Mouse (Mus musculus) telencephalon, adult 2 months (tissue): ENCODE measurements around the gene Galnt2.

ENCODE experiments used
- DNase-seq: peaks from one replicate; pipeline ENCODE4 v3.0.0-alpha.2; 2011; ENCODE audit warnings: low read depth, low spot score

The Galnt2 gene

DNA sequence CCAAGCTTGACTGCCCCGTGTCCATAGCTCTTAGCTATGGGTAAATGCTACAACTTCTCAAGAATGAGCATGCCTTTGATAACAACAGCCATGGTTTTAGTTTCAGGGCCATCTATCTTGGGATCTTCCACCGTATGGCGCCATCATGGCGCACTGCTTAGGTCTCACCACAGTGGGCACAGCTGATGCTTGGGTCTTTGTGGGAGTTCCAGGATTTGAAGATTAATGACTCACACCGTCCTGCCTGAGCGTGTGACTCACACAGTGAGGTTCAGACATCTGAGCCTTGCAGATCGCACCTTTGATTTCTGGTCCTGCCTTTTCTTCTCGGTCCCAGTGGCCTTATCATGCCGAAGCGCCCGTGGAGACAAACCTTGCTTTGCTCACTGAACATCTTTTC lies 39.7 kb downstream of the Galnt2 start:
- DNase-seq = no peak

DNA sequence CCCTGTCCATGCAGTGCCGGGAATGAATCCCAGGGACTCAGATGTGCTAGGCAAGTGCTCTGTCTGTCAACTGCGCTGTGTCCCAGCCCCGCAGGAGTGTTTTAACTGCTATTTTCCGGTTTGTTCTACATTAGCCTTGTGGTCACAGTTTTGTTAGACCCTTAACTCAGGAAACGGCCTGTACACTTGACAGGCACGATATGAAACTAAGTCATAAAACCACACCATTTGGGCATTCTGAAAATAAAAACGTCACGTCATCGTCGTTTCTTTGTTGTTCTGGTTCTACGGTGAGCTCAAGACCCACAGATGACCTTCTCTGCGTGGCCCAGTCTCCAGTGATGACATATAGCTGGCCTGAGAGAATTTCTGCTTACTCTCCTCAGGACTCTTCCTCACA lies 40.3 kb downstream of the Galnt2 start:
- DNase-seq = no peak

DNA sequence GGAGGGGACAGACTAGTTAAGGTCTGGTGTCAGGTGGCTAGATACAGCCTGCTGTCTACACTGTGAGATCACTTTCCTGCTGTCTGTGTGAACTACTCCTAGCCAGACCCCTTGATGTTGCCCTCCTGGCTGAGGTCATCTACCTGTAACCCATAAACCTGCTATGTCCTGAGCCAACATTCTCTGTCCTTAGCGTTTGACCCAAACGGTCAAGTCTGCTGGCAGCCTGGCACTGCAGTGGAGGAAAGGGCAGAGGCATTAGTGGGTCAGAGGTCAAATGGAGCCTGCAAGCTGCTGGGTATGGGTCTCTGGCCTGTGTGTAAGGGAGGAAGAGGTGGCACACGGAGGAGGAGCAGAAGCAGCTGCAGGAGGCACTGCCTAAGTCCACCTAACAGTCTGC lies 41.6 kb downstream of the Galnt2 start:
- DNase-seq = no peak

DNA sequence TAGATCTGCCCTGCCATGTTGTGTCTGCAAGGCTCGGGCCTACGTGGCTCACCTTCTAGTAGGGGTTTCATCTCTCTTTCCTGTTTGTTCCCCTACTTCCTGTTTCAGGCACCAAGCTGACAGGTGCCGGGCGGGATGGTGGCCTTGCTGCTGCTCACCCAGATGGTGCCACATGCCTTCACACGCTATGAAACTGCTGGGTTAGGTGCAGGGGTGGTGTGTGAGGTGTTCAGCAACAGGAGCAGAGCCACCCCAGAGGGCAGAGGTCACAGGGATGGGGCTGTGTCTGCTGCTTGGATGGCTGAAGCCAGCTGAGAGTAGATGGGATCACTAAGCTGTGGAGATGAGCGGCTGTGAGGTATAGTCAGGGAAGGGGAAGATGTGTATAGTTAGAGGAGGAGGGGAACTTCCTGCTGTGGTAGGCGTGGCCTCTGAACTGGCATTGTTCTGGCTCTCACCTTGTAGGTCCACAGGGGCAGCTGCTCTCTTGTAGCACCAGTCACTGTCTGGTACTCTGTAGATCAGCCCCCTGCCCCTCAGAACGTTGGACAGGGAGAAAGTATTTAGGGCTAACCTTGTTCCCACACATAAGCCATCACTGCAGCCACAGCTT lies 42.5 kb downstream of the Galnt2 start:
- no peak for DNase-seq

DNA sequence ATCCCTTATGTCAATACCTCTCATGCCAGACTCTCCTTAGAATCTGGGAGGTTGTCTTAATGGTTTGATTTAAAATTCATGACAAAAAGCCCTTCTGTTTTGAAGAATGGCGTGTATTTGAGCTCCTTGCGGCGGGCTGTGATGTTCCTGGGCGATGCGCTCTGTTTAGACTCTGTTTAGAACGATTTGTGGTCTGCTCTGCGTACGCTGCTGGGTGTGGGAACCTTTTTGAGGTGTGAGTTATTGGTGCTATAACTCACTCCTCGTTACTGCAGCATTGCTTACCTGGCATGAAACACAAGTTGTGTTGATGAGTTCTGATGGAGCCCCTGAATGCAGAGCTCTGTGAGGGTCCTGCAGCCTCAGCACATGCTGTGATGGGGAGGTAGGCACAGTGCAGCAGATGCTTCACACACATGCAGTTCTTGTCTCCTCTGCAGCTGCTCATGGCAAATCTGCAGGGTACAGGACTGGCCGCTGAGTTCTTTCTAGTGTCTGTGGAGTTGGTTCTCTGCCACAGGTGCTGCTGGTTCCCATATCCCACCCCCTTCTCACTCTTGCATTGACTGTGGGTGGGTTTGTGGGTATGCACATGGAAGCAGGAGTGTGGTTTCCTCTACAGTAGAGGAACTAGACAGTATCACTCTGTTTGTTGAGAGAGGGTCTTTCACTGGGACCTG lies 43.4 kb downstream of the Galnt2 start:
- no peak for DNase-seq

DNA sequence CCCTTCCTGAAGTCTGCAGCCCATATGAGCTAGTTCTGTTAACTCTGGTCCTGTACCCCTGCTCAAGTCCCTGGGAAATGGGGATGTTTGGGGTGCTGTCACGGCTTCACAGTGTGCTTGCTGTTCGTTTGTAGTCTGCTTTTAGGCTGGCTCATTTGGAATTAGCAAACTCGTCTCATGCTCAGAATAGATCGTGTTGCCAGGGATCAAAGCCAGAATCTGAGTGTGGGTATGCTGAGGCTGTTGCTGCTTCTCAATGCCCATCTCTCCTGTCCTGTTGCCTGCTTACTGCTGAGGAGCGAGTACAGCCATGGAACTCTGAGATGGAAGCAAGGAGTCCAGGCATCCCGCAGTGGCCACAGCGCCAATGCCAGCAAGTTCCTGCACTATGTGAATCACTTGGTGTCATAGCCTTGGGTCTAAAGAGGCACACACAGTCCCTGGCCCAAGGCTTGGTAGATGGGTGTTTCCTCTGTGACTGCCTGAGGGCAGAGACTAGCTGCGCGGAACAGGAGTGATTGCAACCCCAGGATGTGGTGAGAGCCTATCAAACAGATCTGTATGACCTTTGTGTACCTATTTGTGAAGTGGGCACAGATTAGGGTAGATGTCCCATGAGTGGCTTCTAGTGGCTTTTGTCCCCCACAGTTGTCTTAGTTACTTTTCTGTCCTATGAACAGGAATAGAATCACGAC lies 44.3 kb downstream of the Galnt2 start:
- DNase-seq = peak; percentile 76

DNA sequence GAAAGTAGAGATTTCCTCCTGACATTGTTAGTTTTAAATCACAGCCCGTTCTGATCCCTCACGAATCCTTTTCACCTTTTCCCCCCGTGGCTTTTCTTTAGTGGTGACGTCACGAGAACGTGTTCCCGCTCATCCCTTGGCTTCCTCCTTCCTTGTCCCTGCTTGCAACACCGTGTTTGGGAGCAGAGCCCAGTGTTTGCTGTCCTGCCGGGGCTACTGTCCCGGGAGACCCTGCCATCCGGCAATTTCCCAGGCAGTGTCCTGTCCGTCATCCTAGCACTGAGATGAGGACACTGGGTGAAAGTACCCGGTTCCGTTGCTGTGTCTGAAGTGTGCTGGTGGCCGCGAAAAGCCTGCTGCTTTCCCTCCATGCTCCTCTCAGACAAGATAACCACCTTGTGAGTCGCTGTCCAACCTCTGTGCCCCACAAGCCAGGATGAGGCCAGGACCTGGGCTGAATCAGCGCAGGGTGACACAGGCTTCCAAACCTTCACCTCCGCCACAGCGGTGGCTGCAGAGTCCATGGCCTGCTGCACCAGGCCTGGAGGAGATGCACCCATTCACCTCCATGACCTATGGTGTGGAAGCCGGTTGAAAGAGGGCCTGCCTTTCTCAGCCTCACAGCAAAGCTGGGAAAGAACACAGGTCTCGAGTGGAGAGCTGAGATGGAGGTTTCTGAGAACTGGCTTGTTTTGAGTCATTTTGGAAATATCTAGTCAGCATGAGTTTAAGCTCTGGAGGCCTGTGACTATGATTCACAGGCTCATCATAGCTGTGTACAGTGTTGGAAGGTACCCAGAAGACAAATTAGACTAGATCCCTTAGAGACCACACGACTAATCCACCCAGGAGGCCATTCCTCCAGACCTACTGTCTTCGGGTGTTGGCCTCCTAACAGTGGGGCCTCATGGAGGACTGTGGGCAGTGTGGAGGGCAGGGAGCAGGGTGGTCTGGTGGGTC lies 47.0 kb downstream of the Galnt2 start:
- DNase-seq = no peak

DNA sequence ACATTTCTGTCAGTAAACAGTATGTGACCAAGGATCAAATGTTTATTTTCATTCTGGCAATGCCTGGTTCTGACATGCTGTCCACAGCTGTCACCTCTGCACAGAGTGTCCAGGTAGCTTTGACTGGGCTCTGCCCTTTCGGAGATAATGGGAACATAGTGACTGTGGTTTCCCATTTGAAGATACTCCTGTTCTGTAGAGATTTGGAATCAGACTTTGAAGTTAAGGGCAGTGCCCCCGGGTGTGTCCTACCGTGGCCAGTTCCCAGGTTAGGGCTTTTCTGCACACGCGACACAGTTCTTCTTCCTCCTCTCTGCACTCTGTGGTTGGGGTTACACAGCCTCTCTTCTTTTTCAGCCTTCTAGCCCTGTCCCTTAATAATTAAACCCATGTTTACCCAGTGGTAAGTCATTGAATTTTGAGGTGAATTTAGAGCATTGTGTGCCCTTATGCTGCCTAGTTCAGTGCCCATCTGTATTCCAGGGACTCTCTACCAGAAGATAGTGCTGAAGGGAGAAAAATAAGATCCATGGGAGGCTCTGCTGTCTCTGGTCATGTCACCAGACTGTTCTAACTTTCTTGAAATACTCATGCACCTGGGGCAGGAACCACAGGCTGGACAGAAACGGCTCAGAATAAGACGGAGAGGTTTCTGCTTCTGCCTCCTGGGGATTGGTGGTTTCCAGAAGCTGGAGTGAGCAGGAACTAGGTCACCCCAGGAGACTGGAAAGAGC lies 47.9 kb downstream of the Galnt2 start:
- no peak for DNase-seq

DNA sequence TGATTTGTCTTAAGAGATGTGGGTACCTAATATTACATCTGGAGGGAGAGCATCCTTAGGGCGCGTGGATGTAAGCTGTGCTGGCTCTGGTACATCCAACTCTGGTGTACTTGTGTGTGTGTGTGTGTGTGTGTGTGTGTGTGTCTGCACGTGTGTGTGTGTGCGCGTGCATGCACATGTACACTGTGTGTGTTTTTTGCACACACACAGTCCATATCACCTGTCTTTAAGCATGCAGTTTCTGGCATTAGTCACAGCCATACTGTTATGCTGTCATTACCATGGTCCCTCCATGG lies 48.4 kb downstream of the Galnt2 start:
- DNase-seq = no peak

DNA sequence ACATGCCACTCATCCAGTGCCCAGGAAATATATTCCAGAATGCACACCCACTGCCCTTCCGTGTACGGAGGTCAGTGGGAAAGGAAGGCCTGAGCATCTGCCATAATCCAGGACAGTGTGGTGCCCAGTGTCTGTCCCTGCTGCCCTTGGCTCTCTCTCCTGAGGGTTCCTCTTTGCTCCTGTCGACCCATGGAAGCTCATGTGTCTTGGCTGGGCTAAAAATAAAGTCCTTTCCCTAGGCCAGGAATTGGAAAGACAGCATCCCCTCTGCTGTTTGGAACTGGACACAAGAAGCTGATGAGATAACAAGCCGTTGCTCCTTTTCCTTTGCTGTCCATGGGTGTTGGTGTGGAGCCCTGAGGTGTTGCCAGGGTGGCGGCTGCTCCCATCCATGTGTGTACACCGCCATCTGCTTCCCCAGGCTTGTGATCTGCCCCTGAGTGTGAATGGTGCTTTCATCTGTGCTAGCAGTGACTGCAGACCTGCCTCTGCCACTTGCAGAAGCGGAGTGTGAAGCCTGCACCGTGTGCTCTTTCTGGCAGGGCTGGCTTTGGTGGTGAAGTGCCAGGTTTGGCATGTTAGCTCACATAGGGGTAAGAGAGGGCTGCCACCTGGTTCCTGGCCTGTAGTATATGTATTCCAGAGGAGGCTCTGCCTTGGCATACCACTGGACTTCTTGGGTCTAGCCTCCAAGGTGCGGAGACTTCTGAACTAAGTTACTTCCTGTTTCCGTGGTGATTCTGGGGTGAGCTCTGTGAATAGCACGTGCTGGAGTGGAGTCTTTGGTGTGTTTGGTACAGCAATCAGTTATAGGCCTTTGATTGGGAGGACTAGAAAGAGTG lies 50.7 kb downstream of the Galnt2 start:
- no peak for DNase-seq

DNA sequence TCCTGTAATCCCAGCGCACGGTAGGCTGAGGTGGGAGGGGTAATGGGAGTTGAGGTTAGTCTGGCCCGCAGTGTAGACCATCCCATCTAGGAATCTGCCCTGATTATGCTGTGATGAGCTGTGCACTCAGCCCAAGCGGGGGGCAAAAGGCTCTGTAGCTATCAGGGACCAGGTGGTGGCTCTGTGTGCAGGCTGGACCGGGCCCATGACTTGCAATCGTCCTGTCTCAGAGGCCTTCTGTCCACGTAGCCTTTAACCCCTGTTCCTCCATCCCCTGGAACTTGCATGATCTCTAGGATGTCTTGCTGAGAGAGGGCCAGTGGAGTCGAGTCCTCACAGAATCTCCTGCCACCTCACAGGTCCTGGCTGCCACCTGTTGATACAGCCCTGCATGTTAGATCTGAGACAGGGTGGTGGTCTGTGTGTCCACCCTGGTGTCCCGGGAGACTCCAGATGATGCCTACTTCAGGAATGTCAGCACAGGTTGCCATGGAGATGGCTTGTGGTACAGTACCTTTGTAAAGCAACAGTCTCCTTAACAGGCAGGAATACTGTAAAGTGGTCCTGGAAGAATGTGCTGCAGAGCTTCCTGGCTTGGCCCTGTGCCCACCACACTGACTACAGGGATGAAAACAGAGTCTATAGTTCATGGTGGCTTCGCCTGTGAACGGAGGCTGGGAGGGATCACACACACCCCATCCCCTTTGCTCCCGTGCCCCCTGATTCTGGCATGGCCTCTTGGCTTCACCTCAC lies 51.9 kb downstream of the Galnt2 start:
- no peak for DNase-seq

DNA sequence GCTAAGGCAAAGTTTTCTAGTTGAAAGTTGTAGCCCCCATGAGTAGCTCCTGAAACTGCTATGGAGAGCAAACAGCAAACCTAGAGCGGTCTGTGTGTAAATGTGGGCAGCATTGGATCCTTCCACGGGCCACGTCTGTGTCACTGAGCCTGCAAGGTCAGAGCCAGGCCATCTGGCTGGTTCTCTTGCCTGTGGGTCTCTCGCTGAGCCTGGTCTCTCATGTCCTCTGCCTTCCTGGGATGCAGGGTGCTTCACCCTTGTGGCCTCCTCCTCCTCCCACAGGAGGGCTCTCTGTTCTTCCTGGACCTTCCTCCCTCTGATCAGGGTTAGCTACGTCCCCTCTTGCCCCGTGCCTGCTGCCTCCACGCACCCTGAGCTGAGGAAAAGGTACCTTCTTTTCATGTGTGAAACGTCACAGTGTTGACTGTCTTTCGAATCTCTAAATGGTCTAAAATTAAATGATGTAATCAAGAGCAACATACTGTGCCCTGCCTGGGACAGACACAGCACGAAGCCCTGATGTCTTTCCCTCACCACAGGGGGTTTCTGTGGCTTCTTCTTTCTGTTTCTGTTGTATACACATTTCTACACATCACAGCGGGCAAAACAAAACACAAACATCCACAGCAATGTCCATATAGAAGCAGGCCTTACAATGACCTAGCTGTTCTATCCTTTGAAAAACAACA lies 52.6 kb downstream of the Galnt2 start:
- DNase-seq = no peak

DNA sequence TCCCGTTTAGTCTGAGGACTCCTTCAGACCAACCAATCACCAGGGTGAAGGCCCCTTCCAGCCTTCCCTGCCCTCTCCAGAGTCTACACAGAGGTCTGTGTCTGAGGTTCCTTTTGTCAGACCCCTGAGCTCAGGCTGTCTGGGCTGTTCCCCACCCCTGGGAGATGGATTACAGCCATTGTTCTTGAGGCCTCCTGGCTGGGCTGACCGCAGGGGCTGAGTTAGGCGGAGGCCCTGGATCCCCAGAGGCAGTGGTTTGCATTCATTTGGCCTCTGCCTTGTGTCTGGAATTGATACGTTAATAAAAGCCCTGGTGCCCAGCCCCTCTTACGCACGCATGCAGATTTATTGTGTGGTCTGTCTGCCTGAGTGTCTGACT lies 53.1 kb downstream of the Galnt2 start:
- no peak for DNase-seq

DNA sequence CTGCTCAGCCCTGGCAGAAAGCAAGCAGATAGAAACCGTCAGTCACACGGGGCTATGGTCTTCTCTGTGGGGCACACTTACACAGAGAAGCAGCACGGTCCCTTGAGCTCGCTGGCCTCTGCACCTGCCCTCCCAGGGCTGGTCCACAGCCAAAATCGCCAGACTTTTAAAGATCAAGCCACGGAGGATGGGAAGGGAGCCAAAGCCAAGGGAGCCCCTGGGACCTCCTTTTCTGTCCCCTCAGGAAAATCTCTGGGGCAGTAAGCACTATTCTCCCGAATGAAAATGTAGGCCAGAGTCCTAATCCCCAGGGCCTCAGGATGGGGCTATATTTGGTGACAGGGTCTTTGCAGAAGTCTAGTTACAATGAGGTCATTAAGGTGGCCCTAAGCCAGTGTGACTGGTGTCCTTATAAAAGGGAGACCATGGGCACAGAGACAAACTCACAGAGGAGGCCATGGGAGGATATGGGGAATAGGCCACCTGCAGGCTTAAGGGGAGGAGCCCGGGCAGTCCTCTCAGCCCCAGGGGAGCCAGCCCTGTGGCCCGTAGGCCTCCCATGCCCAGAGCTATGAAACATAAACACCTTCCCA lies 53.9 kb downstream of the Galnt2 start:
- no peak for DNase-seq

DNA sequence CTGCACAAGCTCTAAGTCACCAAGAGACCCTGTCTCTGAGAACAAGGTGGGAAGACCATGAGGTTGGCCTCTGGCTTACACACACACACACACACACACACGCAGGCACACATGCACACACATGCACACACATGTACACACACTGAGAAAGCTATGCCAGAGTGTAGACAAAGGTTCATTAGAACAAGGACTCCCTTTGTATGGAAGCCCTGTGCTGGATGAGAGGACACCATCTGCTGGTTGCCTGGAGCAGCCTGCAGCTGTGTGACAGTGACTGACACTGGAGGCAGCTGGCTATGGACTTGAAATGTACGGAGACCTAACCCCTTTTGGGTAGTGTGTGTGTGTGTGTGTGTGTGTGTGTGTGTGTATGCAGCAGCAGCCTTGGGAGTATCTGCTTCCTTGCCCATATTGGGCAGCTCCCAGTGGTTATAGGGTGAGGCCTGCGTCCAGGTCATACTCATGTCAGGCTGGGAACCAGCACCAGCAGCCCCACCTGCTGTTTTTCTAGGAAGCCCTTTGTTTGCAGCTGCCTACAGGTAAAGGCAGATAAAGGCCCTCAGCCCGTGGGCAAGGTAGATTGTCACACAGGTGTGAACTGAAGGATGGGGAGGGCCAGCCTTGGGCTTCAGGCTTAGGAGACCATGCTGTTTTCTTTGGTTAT lies 55.4 kb downstream of the Galnt2 start:
- DNase-seq = peak; percentile 36

DNA sequence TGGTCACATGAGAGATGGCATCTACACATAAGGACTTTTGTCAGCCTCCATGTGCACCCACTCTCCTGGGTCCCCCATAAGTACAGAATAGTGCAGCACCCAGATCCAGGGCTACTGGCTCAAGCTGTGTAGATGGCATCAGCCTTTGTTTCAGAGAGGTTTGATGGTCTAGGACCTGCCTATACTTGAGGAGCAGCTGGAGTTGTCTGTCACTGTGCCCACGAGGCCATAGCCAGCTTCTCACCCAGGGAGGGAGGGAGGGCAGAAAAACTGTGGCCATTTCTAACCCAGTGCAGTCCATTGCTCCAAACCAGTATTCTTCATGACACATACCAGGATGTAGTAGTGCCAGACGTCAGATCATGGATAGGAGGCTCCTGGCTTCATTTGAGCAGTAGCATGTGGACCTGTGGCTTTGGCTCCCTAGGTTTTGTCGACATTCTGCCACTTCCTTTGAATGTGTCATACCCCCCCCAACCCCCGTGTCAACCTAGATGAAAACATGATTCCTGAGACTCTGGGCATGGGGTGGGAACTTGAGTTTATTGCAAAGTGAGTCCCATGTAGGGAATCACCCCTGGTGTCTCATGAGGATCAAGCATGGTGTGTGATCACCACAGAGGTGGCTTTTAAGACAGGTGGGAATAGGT lies 57.1 kb downstream of the Galnt2 start:
- DNase-seq = no peak

DNA sequence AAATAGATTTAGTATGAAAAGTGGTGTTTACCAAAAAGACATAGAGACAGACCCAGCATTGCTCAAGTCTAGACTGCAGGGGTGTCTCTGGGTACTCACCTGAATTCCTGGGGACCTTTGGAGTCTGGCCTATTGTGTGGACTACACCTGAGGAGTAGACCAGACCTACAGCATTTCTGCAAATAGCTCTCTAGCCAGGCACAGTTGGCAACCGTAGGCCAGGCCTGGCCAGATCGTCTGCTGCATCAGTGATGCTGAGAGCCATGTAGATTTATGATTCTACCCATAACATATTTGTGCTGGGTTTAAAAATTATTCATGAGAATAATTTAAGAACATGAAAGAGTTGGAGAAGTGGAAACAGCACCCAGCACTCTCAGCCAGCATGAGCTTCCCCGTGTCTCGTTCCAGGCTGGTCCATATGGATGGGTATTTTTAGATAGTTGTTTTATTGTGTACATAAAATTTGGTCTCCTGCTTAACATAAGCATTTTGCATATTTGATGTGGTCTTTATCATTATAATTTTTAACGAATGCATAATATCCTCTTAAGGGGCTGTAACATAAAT lies 58.4 kb downstream of the Galnt2 start:
- peak; percentile 36 for DNase-seq
